Mouse (Mus musculus) embryonic fibroblast, embryonic 13.5 days (primary cell): ENCODE results near the gene Cnot6l. TPM values are rescaled to one million over a fixed set of nuclear protein-coding genes. Genes with fewer than 3 reads are reported as not detected.

Experiments used
- H3K27ac ChIP-seq: 2 replicates; pipeline ENCODE4 v1.5.1; 2012; ENCODE audit warnings: low read length, control low read depth, inconsistent platforms; ENCODE audit not compliant: insufficient read depth
- H3K4me1 ChIP-seq: 2 replicates; pipeline ENCODE4 v1.6.1; 2011; ENCODE audit warnings: low read length; ENCODE audit not compliant: control insufficient read depth, insufficient read depth
- H3K4me3 ChIP-seq: 2 replicates; pipeline ENCODE4 v1.5.1; 2011; ENCODE audit warnings: mild to moderate bottlenecking, control low read depth, low read length; ENCODE audit not compliant: insufficient read depth
- CTCF ChIP-seq: IDR thresholded peaks from 2 replicates; pipeline ENCODE4 v1.5.1; 2011; ENCODE audit warnings: mild to moderate bottlenecking, control low read depth, low read length, moderate library complexity, borderline replicate concordance; ENCODE audit not compliant: insufficient read depth
- POLR2A ChIP-seq: IDR thresholded peaks from 2 replicates; pipeline ENCODE4 v1.6.1; 2011; ENCODE audit warnings: low read depth, mild to moderate bottlenecking, control low read depth, low read length, moderate library complexity
- polyA plus RNA-seq: library from polyadenylated mRNA; stranded (reverse); fragments of >200 nt; gene quantifications from 2 replicates; pipeline ENCODE4 v1.2.4, GENCODE M21; 2011; ENCODE audit warnings: low read depth; ENCODE audit not compliant: missing spikeins, insufficient read length

Gene Cnot6l
- polyA plus RNA-seq, 1 experiment, result 65.6 TPM

- Histone ChIP-seq H3K4me1 (no peaks in the 10 kb centered on the region; the same call in 1 of the 2 replicates), H3K27ac (no peak overlapping the region), H3K4me3 (no peak overlapping the region)
- TF ChIP-seq CTCF, result no peak
- TF ChIP-seq POLR2A, result no peak
These were observed 32.6 kb upstream of the Cnot6l start for GRCm38 (mm10) chr5:96196547-96197052.

GRCm38 (mm10) chr5:96191251-96191650, 27.3 kb upstream of the Cnot6l start:
- peak overlapping the region; percentile 34; the same call in 1 of the 2 replicates for H3K27ac ChIP-seq
- no peak overlapping the region for H3K4me3 ChIP-seq
- no peaks in the 10 kb centered on the region; the same call in 1 of the 2 replicates for H3K4me1 ChIP-seq
- TF ChIP-seq POLR2A, result no peak
- TF ChIP-seq CTCF, result no peak

- Histone ChIP-seq H3K27ac (no peak overlapping the region), H3K4me3 (no peak overlapping the region), H3K4me1 (no peaks in the 10 kb centered on the region; the same call in 1 of the 2 replicates)
- TF ChIP-seq POLR2A (no peak), CTCF (no peak)
These were observed 25.8 kb upstream of the Cnot6l start for GRCm38 (mm10) chr5:96189761-96190160.

GRCm38 (mm10) chr5:96183987-96184386, 20.0 kb upstream of the Cnot6l start:
- Histone ChIP-seq H3K4me1 (no peaks in the 10 kb centered on the region), H3K27ac (no peak overlapping the region), H3K4me3 (no peak overlapping the region)
- no peak for TF ChIP-seq CTCF

GRCm38 (mm10) chr5:96183211-96183610, 19.2 kb upstream of the Cnot6l start:
- Histone ChIP-seq H3K4me3 (no peak overlapping the region), H3K4me1 (no peaks in the 10 kb centered on the region), H3K27ac (no peak overlapping the region)
- TF ChIP-seq POLR2A (no peak), CTCF (no peak)

- no peak overlapping the region for H3K4me3 ChIP-seq
- H3K27ac ChIP-seq, result no peak overlapping the region
- TF ChIP-seq POLR2A, result no peak
- no peak for TF ChIP-seq CTCF
- no peaks in the 10 kb centered on the region for H3K4me1 ChIP-seq
These were observed 12.9 kb upstream of the Cnot6l start for GRCm38 (mm10) chr5:96176879-96177358.

GRCm38 (mm10) chr5:96176121-96176520, 12.2 kb upstream of the Cnot6l start:
- no peak overlapping the region for H3K4me3 ChIP-seq
- H3K4me1 ChIP-seq, result no peaks in the 10 kb centered on the region
- TF ChIP-seq CTCF, result no peak
- no peak for TF ChIP-seq POLR2A
- H3K27ac ChIP-seq, result no peak overlapping the region

- Histone ChIP-seq H3K27ac (no peak overlapping the region), H3K4me1 (no peaks in the 10 kb centered on the region), H3K4me3 (no peak overlapping the region)
- TF ChIP-seq POLR2A (no peak), CTCF (no peak)
These were observed 7.8 kb upstream of the Cnot6l start for GRCm38 (mm10) chr5:96171765-96172164.

- H3K4me3 ChIP-seq, result no peak overlapping the region
- TF ChIP-seq POLR2A, result no peak
- TF ChIP-seq CTCF, result no peak
- H3K4me1 ChIP-seq, result no peaks in the 10 kb centered on the region
- no peak overlapping the region for H3K27ac ChIP-seq
These were observed 6.5 kb upstream of the Cnot6l start for GRCm38 (mm10) chr5:96170443-96170842.

- TF ChIP-seq POLR2A, result no peak
- TF ChIP-seq CTCF, result no peak
- Histone ChIP-seq H3K4me1 (peaks cover 5% of the 10 kb centered on the region; the same call in 1 of the 2 replicates), H3K27ac (no peak overlapping the region)
These were observed 2.8 kb upstream of the Cnot6l start for GRCm38 (mm10) chr5:96166761-96167160.

More at GRCm38 (mm10) chr5:96166761-96167160, 2.8 kb upstream of the Cnot6l start:
- no peak overlapping the region for H3K4me3 ChIP-seq
